8 mouse cellular contexts compared by ENCODE assay signal in the genomic region with DNA sequence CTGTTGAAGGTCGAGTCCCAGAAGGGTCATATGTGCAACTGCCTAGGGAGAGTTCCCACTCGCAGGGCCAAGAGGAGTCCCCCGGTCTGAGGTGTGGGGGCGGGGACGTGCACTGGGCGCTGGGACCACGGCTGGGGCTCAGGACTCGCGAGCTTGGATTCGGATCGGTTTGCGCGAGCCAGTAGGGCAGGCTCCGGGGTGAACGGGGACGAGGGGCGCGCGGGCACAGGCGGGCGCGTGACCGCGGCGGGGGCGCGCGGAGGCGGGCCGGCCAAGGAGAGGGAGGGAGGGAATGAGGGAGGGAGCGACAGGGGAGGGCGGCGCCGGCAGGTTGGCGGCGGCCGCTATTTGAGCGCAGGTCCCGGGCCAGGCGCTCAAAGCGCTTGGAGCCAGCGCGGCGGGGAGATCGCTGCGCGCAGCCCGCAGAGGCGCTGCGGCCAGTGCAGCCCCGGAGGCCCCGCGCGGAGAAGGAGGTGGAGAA. TPM values are rescaled to one million over a fixed set of nuclear protein-coding genes. Genes with fewer than 3 reads are reported as not detected.
DNase-seq lines count a peak whose midpoint lies in the region; ATAC-seq and TF ChIP-seq lines count a peak whose summit lies in the region.

Cacna2d2 (plus strand) TSS at position 122 of the 481 bp plus-strand sequence.

- no peaks in the 10 kb centered on the region for H3K9me3 ChIP-seq in forebrain, embryonic 14.5 days (replicated peaks; ENCODE audit: control insufficient read depth, low read length)
- H3K9me3 ChIP-seq in liver, embryonic 15.5 days (replicated peaks), result no peaks in the 10 kb centered on the region

- peaks cover 17% of the 10 kb centered on the region for H3K27me3 ChIP-seq in forebrain, embryonic 14.5 days (replicated peaks; ENCODE audit: control insufficient read depth, insufficient read depth, low read length)
- H3K27me3 ChIP-seq in liver, embryonic 15.5 days, result peaks cover 96% of the 10 kb centered on the region

- 0% methylated on average over 32 of the region's 54 CpGs for WGBS in forebrain, embryonic 14.5 days
- WGBS in liver, embryonic 15.5 days (ENCODE audit: insufficient replicate concordance), result 3% methylated on average over 39 of the region's 54 CpGs
- under 1% methylated on average over 53 of the region's 54 CpGs for WGBS in olfactory bulb, adult 2 months

- peak within 1 kb of the TSS; percentile 82 for H3K9ac ChIP-seq in forebrain, embryonic 14.5 days (ENCODE audit: low read length)
- H3K9ac ChIP-seq in liver, embryonic 15.5 days, result no peak within 1 kb of the TSS

- peak; percentile 61 for ATAC-seq in cerebellum, adult (ENCODE audit: insufficient number of reproducible peaks, low FRiP score, low TSS enrichment)
- ATAC-seq in forebrain, embryonic 14.5 days, result peak; percentile 75
- no peak for ATAC-seq in liver, embryonic 15.5 days (ENCODE audit: insufficient read depth)

- H3K4me2 ChIP-seq in forebrain, embryonic 14.5 days (ENCODE audit: low read length), result peak within 1 kb of the TSS; percentile 98
- H3K4me2 ChIP-seq in liver, embryonic 15.5 days, result peak within 1 kb of the TSS; percentile 67

- H3K4me1 ChIP-seq in forebrain, embryonic 14.5 days (ENCODE audit: control insufficient read depth, insufficient read depth, low read length), result peaks cover 14% of the 10 kb centered on the region
- H3K4me1 ChIP-seq in liver, embryonic 15.5 days (replicated peaks), result peaks cover 6% of the 10 kb centered on the region
- peaks cover 16% of the 10 kb centered on the region for H3K4me1 ChIP-seq in olfactory bulb, adult 2 months (ENCODE audit: control insufficient read depth, insufficient read depth, low read length)

- no peaks in the 10 kb centered on the region for H3K36me3 ChIP-seq in forebrain, embryonic 14.5 days (ENCODE audit: control insufficient read depth, insufficient read depth, low read length)
- H3K36me3 ChIP-seq in liver, embryonic 15.5 days (replicated peaks), result no peaks in the 10 kb centered on the region

- TF ChIP-seq CTCF in olfactory bulb, adult 2 months (IDR thresholded peaks at IDR 0.05; ENCODE audit: insufficient read depth, low read depth, low read length), result no peak

- no peak for TF ChIP-seq POLR2A in olfactory bulb, adult 2 months (IDR thresholded peaks at IDR 0.05; ENCODE audit: insufficient read depth, low read depth, low read length)

- peak within 1 kb of the TSS; percentile 46; the same call in 1 of the 2 replicates for H3K27ac ChIP-seq in forebrain, embryonic 14.5 days (ENCODE audit: low read depth, low read length)
- no peak within 1 kb of the TSS for H3K27ac ChIP-seq in liver, embryonic 15.5 days (replicated peaks)
- H3K27ac ChIP-seq in olfactory bulb, adult 2 months (ENCODE audit: insufficient read depth, low read depth, low read length), result no peak within 1 kb of the TSS

- H3K4me3 ChIP-seq in forebrain, embryonic 14.5 days (ENCODE audit: low read depth, low read length), result peak within 1 kb of the TSS; percentile 75
- H3K4me3 ChIP-seq in liver, embryonic 15.5 days (replicated peaks), result peak within 1 kb of the TSS; percentile 44
- H3K4me3 ChIP-seq in olfactory bulb, adult 2 months (ENCODE audit: insufficient read depth, low read depth, low read length), result peak within 1 kb of the TSS; percentile 53

- intact Hi-C loops in heart, postnatal 10 days (cut with DNase I), result no loop called here

- DNase-seq in ES-CJ7 (ENCODE audit: low read depth, low spot score), result peak; percentile 67
- DNase-seq in forebrain, embryonic 14.5 days (ENCODE audit: low spot score), result peak; percentile 61
- peak; percentile 65 to 71 for DNase-seq in heart, postnatal 10 days
- DNase-seq in kidney, postnatal 36 days, result peak; percentile 49 to 72
- DNase-seq in yolk sac, embryonic 10.5 days (ENCODE audit: low spot score), result peak; percentile 67

RNA-seq across cellular contexts. Expression of gene Cacna2d2, which starts in this region (rescaled TPM):
- 4.2 and 4.3 TPM in 2 replicates for polyA plus RNA-seq in forebrain, embryonic 14.5 days (2014; fragmentation: Nextera tagmentation; extraction: Ambion mirVana)
- total RNA-seq in heart, postnatal 10 days (2021), result 10 to 100 TPM in 1 of 2 experiments, 1 to 10 TPM in 1; 7.3 to 13.2 TPM
- 0.02 TPM in 1 of 2 replicates, not detected in the other for polyA plus RNA-seq in liver, embryonic 15.5 days (2015; fragmentation: Nextera tagmentation; extraction: Ambion mirVana)
- not detected in 2 replicates for polyA plus RNA-seq in olfactory bulb, adult 2 months (2012; ENCODE audit: insufficient read depth, insufficient read length, low replicate concordance, missing spikeins)
